Mouse (Mus musculus) ES-E14 (cell line): ENCODE results near the gene Dlst. TPM values are rescaled to one million over a fixed set of nuclear protein-coding genes. Genes with fewer than 3 reads are reported as not detected.

ENCODE experiments used
- DNase-seq: peaks from one replicate; pipeline ENCODE4 v3.0.0-alpha.2; 2013; ENCODE audit warnings: low read depth, low spot score
- H3K27ac ChIP-seq: 2 replicates; pipeline ENCODE4 v1.5.1; 2012; ENCODE audit warnings: low read depth, mild to moderate bottlenecking, low read length, moderate library complexity, mixed read lengths; ENCODE audit not compliant: poor library complexity, insufficient read depth, severe bottlenecking
- H3K36me3 ChIP-seq: 2 replicates; pipeline ENCODE4 v1.6.1; 2012; ENCODE audit warnings: mild to moderate bottlenecking, low read length, moderate library complexity, mixed read lengths; ENCODE audit not compliant: control insufficient read depth, poor library complexity, insufficient read depth, severe bottlenecking
- H3K4me1 ChIP-seq, 2 experiments: fragments of 150-350 bp in 1 of 2; sonication (generic) in 1 of 2; 2 replicates each; pipeline ENCODE4 v1.6.1; 2012; ENCODE audit warnings: low read length in 2 of 2, mild to moderate bottlenecking in 1 of 2, mixed read lengths in 1 of 2; ENCODE audit not compliant: control insufficient read depth in 2 of 2, insufficient read depth in 2 of 2, poor library complexity in 1 of 2
- H3K4me3 ChIP-seq, 2 experiments: fragments of 150-350 bp in 1 of 2; sonication (generic) in 1 of 2; 2 replicates each; pipeline ENCODE4 v1.5.1; 2012; ENCODE audit warnings: low read length in 2 of 2, low read depth in 1 of 2, mild to moderate bottlenecking in 1 of 2, mixed read lengths in 1 of 2; ENCODE audit not compliant: insufficient read depth in 1 of 2, poor library complexity in 1 of 2, severe bottlenecking in 1 of 2
- H3K9ac ChIP-seq: 2 replicates; pipeline ENCODE4 v1.6.1; 2012; ENCODE audit warnings: low read depth, mild to moderate bottlenecking, low read length, mixed read lengths; ENCODE audit not compliant: poor library complexity, insufficient read depth, severe bottlenecking
- H3K9me3 ChIP-seq: fragments of 150-350 bp; sonication (generic); 2 replicates; pipeline ENCODE4 v1.6.1; 2012; ENCODE audit warnings: low read depth, mild to moderate bottlenecking, low read length; ENCODE audit not compliant: control insufficient read depth, insufficient read depth
- CHD2 ChIP-seq: IDR thresholded peaks from 2 replicates; pipeline ENCODE4 v1.6.1; 2014; ENCODE audit warnings: mild to moderate bottlenecking, low read depth, low read length, inconsistent platforms
- HCFC1 ChIP-seq: IDR thresholded peaks from 2 replicates; pipeline ENCODE4 v1.6.1; 2012; ENCODE audit warnings: low read length, inconsistent platforms, borderline replicate concordance; ENCODE audit not compliant: insufficient read depth
- MAFK ChIP-seq: IDR thresholded peaks from 2 replicates; pipeline ENCODE4 v1.6.1; 2014; ENCODE audit warnings: mild to moderate bottlenecking, low read depth, low read length, inconsistent platforms; ENCODE audit not compliant: insufficient read depth
- ZC3H11A ChIP-seq: IDR thresholded peaks from 2 replicates; pipeline ENCODE4 v1.6.1; 2012; ENCODE audit warnings: low read depth, mild to moderate bottlenecking, inconsistent platforms, low read length, borderline replicate concordance
- ZNF384 ChIP-seq: IDR thresholded peaks from 2 replicates; pipeline ENCODE4 v1.6.1; 2012; ENCODE audit warnings: low read depth, low read length, inconsistent platforms
- in situ Hi-C, 2 experiments: fragments of 600-800 bp; cut with MboI; formaldehyde crosslinking; loops; one replicate each; pipeline ENCODE4 v1.15.1; 2025; ENCODE audit warnings: low sequenced_read_pairs in 2 of 2, inconsistent platforms in 1 of 2; ENCODE audit not compliant: unreplicated experiment in 2 of 2
- total RNA-seq: library from RNA; depleted of rRNA; stranded (reverse); fragments of 300-350 nt; gene quantifications from 2 replicates; pipeline ENCODE4 v1.2.3, GENCODE M21; 2012; rRNA removed

Dlst gene
- total RNA-seq: 85.3 and 98.8 TPM in 2 replicates

DNA sequence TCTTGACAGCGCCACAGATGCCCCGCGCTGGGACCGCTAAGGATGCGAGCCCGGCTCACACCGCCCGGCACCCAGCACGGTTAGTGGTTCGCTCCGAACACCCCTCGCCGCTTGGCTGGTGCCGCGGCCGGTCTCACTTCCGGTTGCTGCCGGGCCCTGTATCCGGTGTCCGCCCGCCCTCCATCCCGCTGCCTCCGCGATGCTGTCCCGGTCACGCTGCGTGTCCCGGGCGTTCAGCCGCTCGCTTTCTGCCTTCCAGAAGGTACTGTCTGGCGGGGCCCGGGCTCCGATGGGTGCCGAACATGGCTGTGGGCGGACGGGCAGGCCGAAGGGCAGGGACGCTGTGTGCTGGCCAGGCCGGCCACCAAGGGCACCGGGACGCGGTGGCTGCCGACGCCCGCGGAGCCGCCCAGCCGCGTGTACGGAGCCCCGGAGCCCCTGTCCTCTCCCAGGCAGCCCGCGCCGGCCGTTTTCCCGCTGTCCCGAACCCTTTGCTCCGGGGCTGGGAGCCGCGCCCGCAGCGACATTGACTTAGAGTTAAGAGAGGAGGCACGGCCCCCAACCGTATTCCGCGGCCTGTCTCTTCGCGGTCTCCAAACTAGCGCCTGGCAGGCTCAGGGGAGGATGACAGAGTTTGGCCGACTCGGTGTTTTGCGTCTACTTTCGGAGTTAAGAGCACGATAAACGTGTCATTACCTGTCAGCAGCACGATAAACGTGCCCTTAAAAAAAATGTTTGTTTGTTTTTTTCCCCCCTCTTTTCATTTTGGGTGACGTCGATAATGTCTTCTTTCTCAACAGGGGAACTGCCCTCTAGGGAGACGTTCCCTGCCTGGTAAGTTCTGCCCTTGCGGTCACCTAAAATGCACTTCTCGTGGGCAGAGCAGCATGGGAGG is at the start of gene Dlst, which contains the start of gene Prox2:
TSS of gene Dlst (plus strand) at position 136 of the 895 bp plus-strand sequence.
TSS of gene Prox2 (minus strand) at position 62 of the 895 bp plus-strand sequence.
- peak; percentile 47 for DNase-seq
- in situ Hi-C loops: no loop called here
- Histone ChIP-seq H3K9ac (peak within 1 kb of the TSS; percentile 95), H3K4me1 (peaks cover 7 to 9% of the 10 kb centered on the region in 2 experiments; a peak in 2 of 4 replicates), H3K36me3 (peaks cover 2% of the 10 kb centered on the region; the same call in 1 of the 2 replicates), H3K4me3 (peak within 1 kb of the TSS; percentile 79 to 97), H3K27ac (no peak within 1 kb of the TSS), H3K9me3 (no peaks in the 10 kb centered on the region)
- TF ChIP-seq HCFC1: peak; percentile 69; the same call in 1 of the 2 replicates
- TF ChIP-seq ZNF384: no peak
- no peak for TF ChIP-seq ZC3H11A

DNA sequence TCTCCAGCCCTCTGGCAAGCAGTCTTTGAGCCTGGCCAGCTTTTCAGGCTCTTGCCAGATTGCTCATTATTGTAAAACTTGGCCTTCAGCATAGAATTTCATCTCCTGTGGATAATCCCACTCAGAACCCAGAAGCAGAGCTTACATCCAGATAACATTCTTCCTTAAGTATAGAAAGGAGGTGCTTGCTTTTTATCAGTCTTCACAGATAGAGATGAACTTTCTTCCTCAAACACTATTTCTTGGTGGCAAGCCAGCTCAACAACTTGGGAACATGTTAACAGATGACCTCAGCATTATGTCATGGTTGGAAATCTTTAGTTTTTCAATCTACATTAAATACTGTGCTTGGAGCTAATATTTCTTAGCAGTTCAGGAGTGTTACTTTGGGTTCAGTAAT is 39.6 kb upstream of the Dlst start:
- Histone ChIP-seq H3K36me3 (peaks cover 2% of the 10 kb centered on the region; the same call in 1 of the 2 replicates), H3K9ac (no peak overlapping the region), H3K27ac (no peak overlapping the region), H3K4me1 (no peaks in the 10 kb centered on the region), H3K4me3 (no peak overlapping the region), H3K9me3 (no peaks in the 10 kb centered on the region)
- DNase-seq: no peak
- TF ChIP-seq CHD2: no peak
- no peak for TF ChIP-seq ZNF384
- no peak for TF ChIP-seq MAFK
- no peak for TF ChIP-seq HCFC1
- TF ChIP-seq ZC3H11A: no peak
- in situ Hi-C loops: no loop called here

DNA sequence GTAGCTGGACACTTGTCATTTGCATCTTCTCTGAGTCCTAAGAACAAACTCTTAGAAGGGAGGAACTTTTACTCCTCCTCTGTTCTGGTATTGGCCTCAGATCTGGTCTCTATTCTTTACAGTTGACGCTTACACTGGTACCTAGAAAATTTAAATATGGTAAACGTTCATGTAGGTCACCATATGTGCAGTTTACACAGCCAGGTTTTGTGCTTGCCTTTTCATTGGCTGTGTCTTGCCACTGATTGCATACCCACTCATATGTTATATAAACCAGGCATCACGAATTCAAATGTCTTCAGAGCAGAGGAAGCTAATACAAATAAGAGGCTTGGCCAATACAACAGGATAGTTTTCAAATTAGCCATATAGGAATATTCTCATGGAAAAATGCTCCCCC is 33.5 kb upstream of the Dlst start:
- in situ Hi-C loops: no loop called here
- H3K9ac ChIP-seq: no peak overlapping the region
- H3K36me3 ChIP-seq: peaks cover 4% of the 10 kb centered on the region; the same call in 1 of the 2 replicates

DNA sequence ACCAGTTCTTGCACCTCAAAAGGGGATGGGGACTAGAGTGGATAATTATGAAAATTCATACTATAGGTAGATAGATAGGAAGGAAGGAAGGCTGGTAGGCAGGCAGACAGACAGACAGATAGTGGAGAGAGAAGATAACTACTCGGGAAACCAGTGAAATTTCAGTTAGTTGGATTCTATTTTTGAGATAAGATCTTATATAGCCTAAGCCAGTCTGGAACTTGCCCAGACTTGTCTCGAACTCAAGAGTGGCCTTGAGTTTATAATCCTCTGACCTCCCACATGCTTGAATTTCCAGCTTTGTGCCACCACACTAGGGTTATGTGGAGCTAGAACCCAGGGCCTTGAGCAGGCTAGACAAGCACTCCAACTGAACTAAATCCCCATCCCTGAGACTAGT is 26.4 kb upstream of the Dlst start:
- H3K4me1 ChIP-seq: peaks cover 0 to 2% of the 10 kb centered on the region in 2 experiments; a peak in 1 of 4 replicates
- H3K9ac ChIP-seq: no peak overlapping the region
- no peaks in the 10 kb centered on the region for H3K9me3 ChIP-seq
- TF ChIP-seq ZC3H11A (no peak), MAFK (no peak), ZNF384 (no peak), HCFC1 (no peak), CHD2 (no peak)
- H3K36me3 ChIP-seq: no peaks in the 10 kb centered on the region
- in situ Hi-C loops: no loop called here
- H3K27ac ChIP-seq: no peak overlapping the region; the same call in 1 of the 2 replicates
- H3K4me3 ChIP-seq: no peak overlapping the region
- no peak for DNase-seq

More for the DNA sequence above, 33.5 kb upstream of the Dlst start:
- H3K27ac ChIP-seq: no peak overlapping the region
- no peaks in the 10 kb centered on the region for H3K9me3 ChIP-seq
- no peaks in the 10 kb centered on the region for H3K4me1 ChIP-seq
- TF ChIP-seq ZC3H11A (no peak), ZNF384 (no peak), CHD2 (no peak), MAFK (no peak), HCFC1 (no peak)
- no peak for DNase-seq
- H3K4me3 ChIP-seq: no peak overlapping the region
